Mouse (Mus musculus): ENCODE measurements at regions not wholly inside any gene's neighbourhood (a gene's known extent, or its start where the extent isn't known, plus 50 kb on each side); places are given as distances from the start of the nearest gene placed in this dataset.

- ATAC-seq (ENCODE audit: low FRiP score) (no peak), DNase-seq (ENCODE audit: low spot score) (no peak)
- no peak overlapping the region for H3K4me2 ChIP-seq (ENCODE audit: low read depth, low read length, poor library complexity, severe bottlenecking)
- H3K27me3 ChIP-seq (ENCODE audit: insufficient read depth, low read length) = no peaks in the 10 kb centered on the region
- H3K9ac ChIP-seq (replicated peaks; ENCODE audit: low read length, poor library complexity, severe bottlenecking) = no peak overlapping the region
- H3K9me3 ChIP-seq (ENCODE audit: low read length) = no peaks in the 10 kb centered on the region
- H3K4me3 ChIP-seq (ENCODE audit: low read depth, low read length) = no peak overlapping the region
- TF ChIP-seq CTCF (IDR thresholded peaks at IDR 0.05) = no peak
- no peaks in the 10 kb centered on the region for H3K4me1 ChIP-seq (ENCODE audit: insufficient read depth, low read length)
- no peak overlapping the region for H3K27ac ChIP-seq (ENCODE audit: low read depth, low read length)
- 87% methylated on average over 3 of the region's 4 CpGs for WGBS
- H3K36me3 ChIP-seq (ENCODE audit: insufficient read depth, low read length) = no peaks in the 10 kb centered on the region
Measured at GRCm38 (mm10) chr3:68764336-68764735, 73.9 kb downstream of the Il12a start.

- DNase-seq (ENCODE audit: low spot score) (no peak), ATAC-seq (ENCODE audit: low FRiP score) (no peak)
- no peaks in the 10 kb centered on the region for H3K27me3 ChIP-seq (ENCODE audit: insufficient read depth, low read length)
- H3K4me1 ChIP-seq (ENCODE audit: insufficient read depth, low read length) = no peaks in the 10 kb centered on the region
- H3K4me3 ChIP-seq (ENCODE audit: low read depth, low read length) = no peak overlapping the region
- H3K27ac ChIP-seq (ENCODE audit: low read depth, low read length) = no peak overlapping the region
- H3K4me2 ChIP-seq (ENCODE audit: low read depth, low read length, poor library complexity, severe bottlenecking) = no peak overlapping the region
- no peak for TF ChIP-seq CTCF (IDR thresholded peaks at IDR 0.05)
- H3K36me3 ChIP-seq (ENCODE audit: insufficient read depth, low read length) = no peaks in the 10 kb centered on the region
- H3K9ac ChIP-seq (replicated peaks; ENCODE audit: low read length, poor library complexity, severe bottlenecking) = no peak overlapping the region
- WGBS = 82% methylated on average over 7 of the region's 7 CpGs
- H3K9me3 ChIP-seq (ENCODE audit: low read length) = no peaks in the 10 kb centered on the region
Measured at GRCm38 (mm10) chr3:68764917-68765598, 74.6 kb downstream of the Il12a start.

GRCm38 (mm10) chr3:68771579-68771978, 81.1 kb downstream of the Il12a start:
- no peak overlapping the region for H3K9ac ChIP-seq (replicated peaks; ENCODE audit: low read length, poor library complexity, severe bottlenecking)
- no peak for TF ChIP-seq CTCF (IDR thresholded peaks at IDR 0.05)
- 87% methylated on average over 3 of the region's 3 CpGs for WGBS
- ATAC-seq (ENCODE audit: low FRiP score) = no peak
- no peaks in the 10 kb centered on the region for H3K36me3 ChIP-seq (ENCODE audit: insufficient read depth, low read length)
- no peak overlapping the region for H3K27ac ChIP-seq (ENCODE audit: low read depth, low read length)
- H3K4me3 ChIP-seq (ENCODE audit: low read depth, low read length) = no peak overlapping the region
- no peak for DNase-seq (ENCODE audit: low spot score)
- no peaks in the 10 kb centered on the region for H3K4me1 ChIP-seq (ENCODE audit: insufficient read depth, low read length)
- no peaks in the 10 kb centered on the region for H3K9me3 ChIP-seq (ENCODE audit: low read length)
- no peak overlapping the region for H3K4me2 ChIP-seq (ENCODE audit: low read depth, low read length, poor library complexity, severe bottlenecking)
- no peaks in the 10 kb centered on the region for H3K27me3 ChIP-seq (ENCODE audit: insufficient read depth, low read length)

- TF ChIP-seq CTCF (IDR thresholded peaks at IDR 0.05) = no peak
- H3K9me3 ChIP-seq (ENCODE audit: low read length) = no peaks in the 10 kb centered on the region
- H3K4me3 ChIP-seq (ENCODE audit: low read depth, low read length) = no peak overlapping the region
- no peaks in the 10 kb centered on the region for H3K4me1 ChIP-seq (ENCODE audit: insufficient read depth, low read length)
- no peak for DNase-seq (ENCODE audit: low spot score)
- H3K27ac ChIP-seq (ENCODE audit: low read depth, low read length) = no peak overlapping the region
- no peak overlapping the region for H3K9ac ChIP-seq (replicated peaks; ENCODE audit: low read length, poor library complexity, severe bottlenecking)
- WGBS = 76% methylated on average over 2 of the region's 2 CpGs
- H3K36me3 ChIP-seq (ENCODE audit: insufficient read depth, low read length) = no peaks in the 10 kb centered on the region
- no peaks in the 10 kb centered on the region for H3K27me3 ChIP-seq (ENCODE audit: insufficient read depth, low read length)
- no peak overlapping the region for H3K4me2 ChIP-seq (ENCODE audit: low read depth, low read length, poor library complexity, severe bottlenecking)
- ATAC-seq (ENCODE audit: low FRiP score) = no peak
Measured at GRCm38 (mm10) chr3:68777801-68778200, 87.4 kb downstream of the Il12a start.

- no peaks in the 10 kb centered on the region for H3K9me3 ChIP-seq (ENCODE audit: low read length)
- H3K27me3 ChIP-seq (ENCODE audit: insufficient read depth, low read length) = no peaks in the 10 kb centered on the region
- no peaks in the 10 kb centered on the region for H3K4me1 ChIP-seq (ENCODE audit: insufficient read depth, low read length)
- no peak overlapping the region for H3K9ac ChIP-seq (replicated peaks; ENCODE audit: low read length, poor library complexity, severe bottlenecking)
- ATAC-seq (ENCODE audit: low FRiP score) (no peak), DNase-seq (ENCODE audit: low spot score) (no peak)
- WGBS = 84% methylated on average over 16 of the region's 16 CpGs
- H3K4me3 ChIP-seq (ENCODE audit: low read depth, low read length) = no peak overlapping the region
- H3K4me2 ChIP-seq (ENCODE audit: low read depth, low read length, poor library complexity, severe bottlenecking) = no peak overlapping the region
- H3K27ac ChIP-seq (ENCODE audit: low read depth, low read length) = no peak overlapping the region
- no peaks in the 10 kb centered on the region for H3K36me3 ChIP-seq (ENCODE audit: insufficient read depth, low read length)
- no peak for TF ChIP-seq CTCF (IDR thresholded peaks at IDR 0.05)
Measured at GRCm38 (mm10) chr3:68778354-68779040, 88.1 kb downstream of the Il12a start.

GRCm38 (mm10) chr3:68780843-68781242, 88.5 kb upstream of the 1110032F04Rik start:
- ATAC-seq (ENCODE audit: low FRiP score) (no peak), DNase-seq (ENCODE audit: low spot score) (no peak)
- no peaks in the 10 kb centered on the region for H3K36me3 ChIP-seq (ENCODE audit: insufficient read depth, low read length)
- no peak overlapping the region for H3K4me2 ChIP-seq (ENCODE audit: low read depth, low read length, poor library complexity, severe bottlenecking)
- H3K9me3 ChIP-seq (ENCODE audit: low read length) = no peaks in the 10 kb centered on the region
- no peak overlapping the region for H3K27ac ChIP-seq (ENCODE audit: low read depth, low read length)
- 56% methylated on average over 7 of the region's 7 CpGs for WGBS
- no peak overlapping the region for H3K9ac ChIP-seq (replicated peaks; ENCODE audit: low read length, poor library complexity, severe bottlenecking)
- no peak overlapping the region for H3K4me3 ChIP-seq (ENCODE audit: low read depth, low read length)
- no peaks in the 10 kb centered on the region for H3K27me3 ChIP-seq (ENCODE audit: insufficient read depth, low read length)
- no peak for TF ChIP-seq CTCF (IDR thresholded peaks at IDR 0.05)
- H3K4me1 ChIP-seq (ENCODE audit: insufficient read depth, low read length) = no peaks in the 10 kb centered on the region
